Mouse (Mus musculus) liver, embryonic 11.5 days (tissue): Measurements from ENCODE around the gene Mical3. TPM values are rescaled to one million over a fixed set of nuclear protein-coding genes. Genes with fewer than 3 reads are reported as not detected.

ENCODE experiments used
- ATAC-seq: fragments of 200-750 bp; cut with Nextera tagmentation; replicated peaks from 2 replicates; pipeline ENCODE4 v1.8.0; 2017; ENCODE audit warnings: moderate number of reproducible peaks, mild to moderate bottlenecking, moderate TSS enrichment, moderate library complexity; ENCODE audit not compliant: low FRiP score
- DNase-seq: peaks from one replicate; pipeline ENCODE4 v3.0.0-alpha.2; 2017; ENCODE audit warnings: low spot score
- H3K27ac ChIP-seq: fragments of 300-500 bp; sonication (generic); 2 replicates; pipeline ENCODE4 v1.5.1; 2014; ENCODE audit warnings: mild to moderate bottlenecking, low read depth, low read length, control low read depth
- H3K27me3 ChIP-seq: fragments of 300-500 bp; sonication (generic); replicated peaks from 2 replicates; pipeline ENCODE4 v1.6.1; 2014; ENCODE audit warnings: low read length, mixed read lengths; ENCODE audit not compliant: control insufficient read depth, insufficient read depth
- H3K36me3 ChIP-seq: fragments of 300-500 bp; sonication (generic); 2 replicates; pipeline ENCODE4 v1.6.1; 2014; ENCODE audit warnings: mild to moderate bottlenecking, low read length, moderate library complexity, mixed read lengths; ENCODE audit not compliant: control insufficient read depth, insufficient read depth
- H3K4me1 ChIP-seq: fragments of 300-500 bp; sonication (generic); replicated peaks from 2 replicates; pipeline ENCODE4 v1.6.1; 2014; ENCODE audit warnings: low read length, mixed read lengths; ENCODE audit not compliant: control insufficient read depth, insufficient read depth
- H3K4me2 ChIP-seq: fragments of 300-500 bp; sonication (generic); 2 replicates; pipeline ENCODE4 v1.6.1; 2014; ENCODE audit warnings: mild to moderate bottlenecking, control low read depth, moderate library complexity
- H3K4me3 ChIP-seq: fragments of 300-500 bp; sonication (generic); 2 replicates; pipeline ENCODE4 v1.5.1; 2014; ENCODE audit warnings: low read depth, low read length, control low read depth
- H3K9ac ChIP-seq: fragments of 300-500 bp; sonication (generic); 2 replicates; pipeline ENCODE4 v1.6.1; 2014; ENCODE audit warnings: low read depth, low read length, control low read depth
- H3K9me3 ChIP-seq: fragments of 300-500 bp; sonication (generic); 2 replicates; pipeline ENCODE4 v1.6.1; 2016; ENCODE audit warnings: low read length, inconsistent platforms, mixed read lengths; ENCODE audit not compliant: control insufficient read depth
- WGBS: fragments of 180-500 bp; shearing (Covaris S2); extraction: QIAGEN DNeasy Blood & Tissue Kit; methylation state at CpG from one replicate; pipeline ENCODE4 v1.1.7; 2014; 5-methylcytosine and 5-hydroxymethylcytosine counted together
- polyA plus RNA-seq: library from polyadenylated mRNA; unstranded; fragments of >200 nt; fragmentation: Nextera tagmentation; extraction: Ambion mirVana; gene quantifications from 2 replicates; pipeline ENCODE4 v1.2.1, GENCODE M21; 2014

The Mical3 gene
- polyA plus RNA-seq, 1 experiment from 2014 or later = 20.2 TPM

DNA sequence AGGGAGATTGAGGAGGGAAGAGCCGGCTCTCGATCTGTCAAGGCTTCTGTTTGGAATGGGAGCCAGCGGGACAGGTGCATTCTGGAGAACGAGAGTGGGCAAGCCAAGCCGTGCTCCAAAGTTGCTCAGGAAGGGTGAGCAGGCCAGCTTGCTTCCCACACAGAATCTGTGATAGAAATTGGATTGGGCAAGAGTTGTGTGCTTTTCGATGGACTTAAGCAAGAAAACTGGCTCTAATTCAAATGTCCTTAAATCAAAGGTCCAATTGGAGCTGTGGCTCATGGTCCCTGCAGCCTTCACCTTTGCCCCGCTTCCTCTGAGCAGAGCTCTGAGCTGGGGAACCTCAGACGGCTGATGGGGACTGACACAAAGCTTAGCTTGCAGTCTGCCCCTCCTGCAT, 12.6 kb upstream of the Mical3 start:
- no peak overlapping the region for H3K27ac ChIP-seq
- H3K36me3 ChIP-seq = no peaks in the 10 kb centered on the region
- WGBS = 76% methylated on average over 8 of the region's 8 CpGs

DNA sequence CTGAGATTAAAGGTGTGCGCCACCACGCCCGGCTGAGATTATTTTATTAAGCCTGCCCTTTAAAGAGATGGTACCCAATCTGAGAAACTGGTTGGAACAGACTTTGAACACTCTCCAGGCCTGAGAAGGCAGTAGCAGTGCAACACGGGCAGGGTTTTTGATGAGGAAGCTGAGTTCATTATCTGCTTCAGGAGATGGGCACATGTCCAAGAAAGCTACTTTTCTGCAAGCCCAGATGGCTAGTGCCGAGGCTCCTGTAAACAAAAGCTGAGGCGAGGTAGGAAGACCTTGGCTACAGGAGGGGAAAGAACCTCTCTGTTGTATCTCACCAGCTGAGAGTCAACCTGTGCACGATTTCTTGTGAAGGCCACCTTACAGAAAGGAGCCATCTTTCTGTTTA, 11.5 kb upstream of the Mical3 start:
- no peak for DNase-seq
- no peak overlapping the region for H3K4me3 ChIP-seq
- no peak for ATAC-seq
- no peaks in the 10 kb centered on the region; the same call in 1 of the 2 replicates for H3K4me1 ChIP-seq
- 74% methylated on average over 7 of the region's 7 CpGs for WGBS
- H3K9me3 ChIP-seq = no peaks in the 10 kb centered on the region
- H3K9ac ChIP-seq = no peak overlapping the region
- H3K36me3 ChIP-seq = no peaks in the 10 kb centered on the region
- no peak overlapping the region for H3K4me2 ChIP-seq
- H3K27me3 ChIP-seq = no peaks in the 10 kb centered on the region; the same call in 1 of the 2 replicates
- no peak overlapping the region for H3K27ac ChIP-seq

More for the DNA sequence above, 12.6 kb upstream of the Mical3 start:
- ATAC-seq (no peak; the same call in 1 of the 2 replicates), DNase-seq (no peak)
- Histone ChIP-seq H3K27me3 (no peaks in the 10 kb centered on the region; the same call in 1 of the 2 replicates), H3K9me3 (no peaks in the 10 kb centered on the region), H3K4me2 (no peak overlapping the region), H3K9ac (no peak overlapping the region), H3K4me1 (no peaks in the 10 kb centered on the region; the same call in 1 of the 2 replicates), H3K4me3 (no peak overlapping the region)

DNA sequence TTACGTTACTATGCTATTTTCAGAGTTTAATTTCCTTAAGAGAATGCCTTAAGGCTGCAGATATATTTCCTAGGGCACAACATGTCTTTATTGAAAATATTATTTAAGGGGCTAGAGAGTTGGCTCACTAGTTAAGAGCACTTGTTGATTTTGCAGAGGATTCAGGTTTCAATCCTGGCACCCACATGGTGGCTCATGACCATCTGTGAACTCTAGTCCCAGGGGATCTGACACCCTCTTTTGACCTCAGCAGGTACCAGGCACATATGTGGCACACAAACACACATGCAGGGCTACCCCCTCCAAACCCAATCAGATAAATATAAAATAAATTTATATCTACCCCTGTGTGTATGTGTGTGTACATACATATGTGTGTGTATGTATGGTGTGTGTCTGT, 8.5 kb upstream of the Mical3 start:
- no peak for ATAC-seq
- no peak overlapping the region for H3K9ac ChIP-seq

DNA sequence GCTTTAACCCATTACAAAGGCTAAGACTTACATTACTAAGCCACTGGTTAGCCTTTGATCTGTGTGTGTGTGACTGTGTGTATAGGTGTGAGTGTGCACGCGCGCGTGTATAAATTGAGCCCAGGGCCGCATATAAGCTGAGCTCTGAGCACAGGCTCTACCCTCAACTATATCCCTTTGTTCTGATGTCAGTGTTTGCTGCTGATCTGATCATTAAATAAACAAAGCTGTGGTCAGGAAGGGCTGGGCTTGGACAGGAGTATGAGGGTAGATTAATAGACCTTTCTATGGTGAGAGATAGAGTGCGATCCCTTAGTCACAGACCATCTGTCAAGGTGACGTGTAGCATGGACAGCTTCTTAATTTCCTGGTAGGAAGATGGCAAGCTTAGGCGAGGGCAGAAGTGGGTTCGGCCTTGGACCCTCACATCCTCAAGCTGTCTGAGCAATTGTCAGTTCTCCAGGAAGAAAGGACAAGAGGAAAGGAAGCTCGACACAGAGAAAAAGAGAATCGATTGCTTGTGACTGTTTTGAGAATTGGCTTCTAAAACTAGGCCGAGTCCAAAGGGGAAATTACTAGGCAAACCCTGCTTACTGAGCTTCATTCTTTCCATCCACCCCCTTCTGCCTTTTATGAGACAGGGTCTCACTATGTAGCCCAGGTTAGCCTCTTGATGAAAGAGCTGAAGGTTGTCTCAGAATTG, 7.7 kb upstream of the Mical3 start:
- H3K9me3 ChIP-seq = no peaks in the 10 kb centered on the region
- no peak overlapping the region for H3K27ac ChIP-seq
- DNase-seq (no peak), ATAC-seq (no peak)
- H3K4me3 ChIP-seq = no peak overlapping the region
- peaks cover 10% of the 10 kb centered on the region for H3K27me3 ChIP-seq
- WGBS = 70% methylated on average over 12 of the region's 12 CpGs
- H3K4me1 ChIP-seq = no peaks in the 10 kb centered on the region; the same call in 1 of the 2 replicates
- no peak overlapping the region for H3K4me2 ChIP-seq
- H3K36me3 ChIP-seq = no peaks in the 10 kb centered on the region
- no peak overlapping the region for H3K9ac ChIP-seq

More for the DNA sequence above, 8.5 kb upstream of the Mical3 start:
- Histone ChIP-seq H3K4me2 (no peak overlapping the region), H3K9me3 (no peaks in the 10 kb centered on the region), H3K4me3 (no peak overlapping the region), H3K27ac (no peak overlapping the region), H3K27me3 (peaks cover 5% of the 10 kb centered on the region), H3K36me3 (no peaks in the 10 kb centered on the region), H3K4me1 (no peaks in the 10 kb centered on the region; the same call in 1 of the 2 replicates)
- DNase-seq = no peak
- 85% methylated on average over 1 of the region's 1 CpGs for WGBS

DNA sequence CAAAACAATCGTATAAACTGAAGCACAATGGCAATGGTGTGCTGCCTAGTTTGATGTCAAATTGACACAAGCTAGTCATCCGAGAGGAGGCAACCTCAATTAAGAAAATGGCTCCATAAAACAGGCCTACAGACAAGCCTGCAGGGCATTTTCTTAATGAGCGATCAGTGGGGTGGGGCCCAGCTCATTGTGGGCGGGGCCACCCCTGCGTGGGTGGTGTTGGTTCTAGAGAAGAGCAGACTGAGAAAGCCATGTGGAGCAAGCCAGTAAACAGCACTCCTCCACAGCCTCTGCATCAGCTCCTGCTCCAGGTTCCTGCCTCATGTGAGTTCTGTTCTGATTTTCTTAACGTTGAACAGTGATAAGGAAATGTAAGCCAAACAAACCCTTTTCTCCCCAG, 6.4 kb upstream of the Mical3 start:
- H3K4me1 ChIP-seq = no peaks in the 10 kb centered on the region; the same call in 1 of the 2 replicates
- ATAC-seq = no peak
- H3K9ac ChIP-seq = no peak overlapping the region
- no peaks in the 10 kb centered on the region for H3K36me3 ChIP-seq
- H3K27me3 ChIP-seq = peaks cover 17% of the 10 kb centered on the region
- H3K4me3 ChIP-seq = no peak overlapping the region
- 49% methylated on average over 6 of the region's 6 CpGs for WGBS
- H3K9me3 ChIP-seq = no peaks in the 10 kb centered on the region
- no peak for DNase-seq
- H3K4me2 ChIP-seq = no peak overlapping the region
- H3K27ac ChIP-seq = no peak overlapping the region

DNA sequence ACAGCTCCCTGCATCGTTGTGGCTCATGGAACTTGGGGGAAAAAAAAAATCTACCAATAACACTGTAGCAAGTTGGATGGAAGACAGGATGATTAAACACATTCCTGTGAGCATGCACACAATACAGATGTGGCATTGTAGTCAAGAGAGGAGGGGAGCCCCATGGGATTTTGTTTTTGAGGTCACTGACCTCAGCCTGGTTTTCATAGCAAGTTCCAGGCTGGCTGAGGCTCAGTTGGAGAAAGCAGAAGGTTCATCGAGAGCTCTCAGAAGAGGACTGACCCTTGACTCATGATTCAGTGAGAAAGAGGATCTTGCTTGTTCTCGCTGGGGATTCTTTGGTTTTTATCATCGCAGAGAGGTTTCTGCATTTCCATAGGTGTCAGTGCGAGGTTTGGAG, 4.1 kb upstream of the Mical3 start:
- WGBS = 51% methylated on average over 5 of the region's 5 CpGs
- H3K4me2 ChIP-seq = no peak overlapping the region

DNA sequence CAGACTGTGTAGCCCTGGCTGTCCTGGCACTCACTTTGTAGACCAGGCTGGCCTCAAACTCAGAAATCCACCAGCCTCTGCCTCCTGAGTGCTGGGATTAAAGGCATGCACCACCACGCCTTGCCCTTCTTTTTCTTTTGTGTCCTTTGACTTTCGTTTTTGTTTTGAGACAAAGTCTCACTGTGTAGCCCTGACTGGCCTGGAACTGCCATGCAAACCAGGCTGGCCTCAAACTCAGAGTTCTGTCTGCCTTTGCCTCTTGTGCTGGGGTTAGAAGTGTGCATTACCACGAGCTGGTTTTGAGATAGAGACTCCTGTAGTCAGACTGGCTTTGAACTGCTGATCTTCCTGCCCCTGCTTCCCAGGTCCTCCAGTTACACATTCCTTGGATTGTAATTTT, 3.5 kb upstream of the Mical3 start:
- ATAC-seq (no peak), DNase-seq (no peak)
- H3K4me3 ChIP-seq = no peak overlapping the region
- H3K4me2 ChIP-seq = no peak overlapping the region
- peaks cover 8% of the 10 kb centered on the region for H3K4me1 ChIP-seq
- WGBS = 48% methylated on average over 3 of the region's 3 CpGs
- H3K9ac ChIP-seq = no peak overlapping the region
- no peaks in the 10 kb centered on the region for H3K9me3 ChIP-seq
- H3K27me3 ChIP-seq = peaks cover 39% of the 10 kb centered on the region
- H3K36me3 ChIP-seq = no peaks in the 10 kb centered on the region
- H3K27ac ChIP-seq = no peak overlapping the region

More for the DNA sequence above, 4.1 kb upstream of the Mical3 start:
- DNase-seq (no peak), ATAC-seq (no peak)
- Histone ChIP-seq H3K9me3 (no peaks in the 10 kb centered on the region), H3K4me1 (peaks cover 8% of the 10 kb centered on the region), H3K4me3 (no peak overlapping the region), H3K27ac (no peak overlapping the region), H3K36me3 (no peaks in the 10 kb centered on the region), H3K27me3 (peaks cover 37% of the 10 kb centered on the region), H3K9ac (no peak overlapping the region)

DNA sequence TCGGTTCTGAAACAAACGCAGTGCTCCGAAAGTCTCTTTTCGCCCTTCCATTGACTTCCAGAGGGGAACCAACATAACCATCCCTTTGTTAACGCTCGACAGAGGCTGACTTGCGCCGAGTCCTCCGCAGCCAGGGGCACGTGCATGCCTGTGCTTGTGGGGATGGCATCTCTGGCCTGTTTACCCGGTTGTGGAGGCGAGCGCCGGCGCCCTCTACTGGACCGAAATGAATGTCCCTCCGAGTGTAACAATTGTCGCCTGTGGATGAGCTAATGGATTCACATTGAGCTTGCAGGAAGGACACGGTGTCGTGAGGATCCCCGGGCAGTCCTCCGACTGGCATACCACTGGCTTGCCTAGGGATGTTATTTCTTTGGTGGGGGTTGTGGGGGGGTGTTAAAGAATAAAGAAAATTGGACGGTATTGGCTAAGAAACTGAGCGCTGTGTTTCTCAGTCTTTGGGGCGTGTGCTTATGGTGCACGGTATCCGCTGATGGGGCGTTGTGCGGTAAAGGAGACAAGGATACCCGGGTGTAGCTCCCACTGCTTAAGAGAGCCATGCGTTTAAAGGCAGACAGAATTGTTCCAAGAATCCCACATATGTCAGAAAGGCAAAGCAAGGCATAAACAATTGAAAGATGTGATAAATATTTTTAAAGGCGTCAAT, 627 bp downstream of the Mical3 start:
- H3K4me1 ChIP-seq = peaks cover 8% of the 10 kb centered on the region
- ATAC-seq (peak; percentile 90), DNase-seq (peak; percentile 87)
- H3K36me3 ChIP-seq = no peaks in the 10 kb centered on the region
- H3K27me3 ChIP-seq = peaks cover 39% of the 10 kb centered on the region
- under 1% methylated on average over 32 of the region's 32 CpGs for WGBS
- no peaks in the 10 kb centered on the region for H3K9me3 ChIP-seq
- H3K27ac ChIP-seq = no peak overlapping the region; the same call in 1 of the 2 replicates
- peak overlapping the region; percentile 85 for H3K4me2 ChIP-seq
- peak overlapping the region; percentile 28; the same call in 1 of the 2 replicates for H3K9ac ChIP-seq
- peak overlapping the region; percentile 37 for H3K4me3 ChIP-seq
